Mouse (Mus musculus): Measurements from ENCODE around the gene Sccpdh. TPM values are rescaled to one million over a fixed set of nuclear protein-coding genes. Genes with fewer than 3 reads are reported as not detected.

The Sccpdh gene
- 84.4 and 91.4 TPM in 2 replicates for polyA plus RNA-seq (2016; fragmentation: Nextera tagmentation; extraction: Ambion mirVana)

DNA sequence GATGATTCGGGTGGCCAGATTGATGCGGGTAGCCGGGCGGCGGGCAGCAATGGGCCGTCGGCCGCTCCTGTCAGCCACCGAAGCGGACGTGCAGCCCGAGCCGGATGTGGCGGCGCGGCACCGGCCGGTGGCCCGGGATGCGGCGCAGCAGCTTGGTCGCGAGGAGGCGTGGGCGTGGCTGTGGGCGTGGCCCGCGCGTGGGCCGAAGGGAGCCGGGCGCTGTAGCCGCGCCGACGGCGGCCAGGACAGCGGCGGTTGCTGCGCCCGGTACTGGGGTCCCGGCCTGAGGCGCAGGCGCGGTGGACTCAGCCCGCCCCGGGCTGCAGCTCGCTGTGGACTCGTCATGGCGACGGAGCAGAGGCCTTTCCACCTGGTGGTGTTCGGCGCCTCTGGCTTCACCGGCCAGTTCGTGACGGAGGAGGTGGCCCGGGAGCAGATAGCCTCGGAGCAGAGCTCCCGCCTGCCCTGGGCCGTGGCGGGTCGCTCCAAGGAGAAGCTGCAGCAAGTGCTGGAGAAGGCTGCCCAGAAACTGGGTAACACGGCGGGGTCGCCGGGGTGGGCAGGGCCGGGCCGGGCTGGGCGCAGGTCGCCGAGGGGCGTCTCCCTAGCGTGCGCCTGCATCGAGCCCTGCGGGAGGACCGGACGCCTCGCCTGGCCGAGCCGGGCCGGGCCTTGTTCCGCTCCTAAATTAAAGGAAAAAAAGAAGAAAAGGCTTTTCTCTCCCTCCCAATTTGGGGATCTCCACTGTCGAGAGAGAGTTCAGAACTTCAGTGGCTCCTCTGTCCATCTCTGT lies at the start of gene Sccpdh:
TSS of gene Sccpdh (plus strand) at position 198 of the 793 bp plus-strand sequence.
- Histone ChIP-seq H3K27ac (peak within 1 kb of the TSS; percentile 96), H3K36me3 (peaks cover 23% of the 10 kb centered on the region), H3K4me3 (peak within 1 kb of the TSS; percentile 95), H3K4me1 (peaks cover 14% of the 10 kb centered on the region), H3K9me3 (no peaks in the 10 kb centered on the region), H3K27me3 (ENCODE audit: insufficient read depth, poor library complexity, severe bottlenecking) (no peaks in the 10 kb centered on the region)
- under 1% methylated on average over 84 of the region's 84 CpGs for WGBS
- peak; percentile 91 for DNase-seq (ENCODE audit: low spot score)

DNA sequence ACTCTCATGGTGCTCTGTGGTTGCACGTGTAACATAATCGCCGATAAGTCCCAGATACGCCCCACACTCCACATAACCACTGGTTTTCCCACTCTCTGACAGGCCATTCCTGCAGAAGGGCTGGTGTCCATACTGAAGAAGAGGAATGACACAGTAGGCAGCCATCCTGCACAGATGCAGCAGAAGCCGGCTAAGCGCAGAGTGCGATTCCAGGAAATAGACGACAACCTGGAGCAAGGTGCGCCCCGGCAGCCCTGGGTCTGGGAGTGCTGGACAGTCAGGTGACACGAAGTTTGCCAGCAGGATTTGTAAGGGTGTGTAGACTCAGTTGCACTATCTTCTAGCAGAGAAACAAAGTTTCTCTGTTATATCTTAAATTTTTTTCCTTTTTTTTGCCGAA lies 45.3 kb upstream of the Sccpdh start:
- no peaks in the 10 kb centered on the region for H3K27me3 ChIP-seq (ENCODE audit: insufficient read depth, poor library complexity, severe bottlenecking)
- no peak overlapping the region for H3K4me3 ChIP-seq
- peaks cover 16% of the 10 kb centered on the region for H3K36me3 ChIP-seq
- WGBS = 88% methylated on average over 12 of the region's 12 CpGs
- H3K4me1 ChIP-seq = peaks cover 9% of the 10 kb centered on the region
- H3K9me3 ChIP-seq = no peaks in the 10 kb centered on the region
- H3K27ac ChIP-seq = no peak overlapping the region
- no peak for DNase-seq (ENCODE audit: low spot score)

GRCm38 (mm10) chr1:179623657-179624056 lies 44.4 kb upstream of the Sccpdh start:
- Histone ChIP-seq H3K27ac (no peak overlapping the region), H3K4me1 (peaks cover 19% of the 10 kb centered on the region), H3K4me3 (no peak overlapping the region), H3K9me3 (no peaks in the 10 kb centered on the region), H3K27me3 (ENCODE audit: insufficient read depth, poor library complexity, severe bottlenecking) (no peaks in the 10 kb centered on the region), H3K36me3 (peaks cover 16% of the 10 kb centered on the region)
- 64% methylated on average over 4 of the region's 4 CpGs for WGBS
- DNase-seq (ENCODE audit: low spot score) = no peak

GRCm38 (mm10) chr1:179624354-179624753 lies 43.7 kb upstream of the Sccpdh start:
- Histone ChIP-seq H3K27ac (no peak overlapping the region), H3K4me3 (no peak overlapping the region), H3K36me3 (peaks cover 16% of the 10 kb centered on the region), H3K4me1 (peaks cover 21% of the 10 kb centered on the region), H3K9me3 (no peaks in the 10 kb centered on the region), H3K27me3 (ENCODE audit: insufficient read depth, poor library complexity, severe bottlenecking) (no peaks in the 10 kb centered on the region)
- DNase-seq (ENCODE audit: low spot score) = no peak
- 66% methylated on average over 4 of the region's 4 CpGs for WGBS

DNA sequence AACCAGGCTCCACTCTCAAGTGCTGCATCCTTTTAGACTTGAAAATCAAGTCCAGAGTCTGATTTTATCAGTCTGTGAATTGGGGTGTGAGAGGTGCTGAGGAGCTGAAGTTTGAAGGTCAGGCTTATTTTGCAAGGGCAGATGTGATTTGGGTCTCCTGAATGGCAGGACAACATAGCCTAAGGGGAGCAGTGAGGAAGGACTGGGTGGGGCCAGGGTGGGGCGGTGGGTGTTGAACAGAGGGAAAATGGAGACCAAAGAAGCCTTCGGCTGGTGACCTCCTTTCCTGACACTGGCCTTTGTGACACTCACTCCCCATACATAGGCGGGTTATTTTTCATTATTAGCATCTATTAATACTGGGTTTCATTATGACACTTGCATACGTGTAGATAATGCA lies 40.2 kb upstream of the Sccpdh start:
- no peaks in the 10 kb centered on the region for H3K27me3 ChIP-seq (ENCODE audit: insufficient read depth, poor library complexity, severe bottlenecking)
- WGBS = 78% methylated on average over 4 of the region's 4 CpGs
- DNase-seq (ENCODE audit: low spot score) = no peak
- H3K36me3 ChIP-seq = peaks cover 13% of the 10 kb centered on the region
- H3K27ac ChIP-seq = peak overlapping the region; percentile 9; the same call in 1 of the 2 replicates
- H3K4me3 ChIP-seq = no peak overlapping the region
- H3K9me3 ChIP-seq = no peaks in the 10 kb centered on the region
- peaks cover 17% of the 10 kb centered on the region for H3K4me1 ChIP-seq

DNA sequence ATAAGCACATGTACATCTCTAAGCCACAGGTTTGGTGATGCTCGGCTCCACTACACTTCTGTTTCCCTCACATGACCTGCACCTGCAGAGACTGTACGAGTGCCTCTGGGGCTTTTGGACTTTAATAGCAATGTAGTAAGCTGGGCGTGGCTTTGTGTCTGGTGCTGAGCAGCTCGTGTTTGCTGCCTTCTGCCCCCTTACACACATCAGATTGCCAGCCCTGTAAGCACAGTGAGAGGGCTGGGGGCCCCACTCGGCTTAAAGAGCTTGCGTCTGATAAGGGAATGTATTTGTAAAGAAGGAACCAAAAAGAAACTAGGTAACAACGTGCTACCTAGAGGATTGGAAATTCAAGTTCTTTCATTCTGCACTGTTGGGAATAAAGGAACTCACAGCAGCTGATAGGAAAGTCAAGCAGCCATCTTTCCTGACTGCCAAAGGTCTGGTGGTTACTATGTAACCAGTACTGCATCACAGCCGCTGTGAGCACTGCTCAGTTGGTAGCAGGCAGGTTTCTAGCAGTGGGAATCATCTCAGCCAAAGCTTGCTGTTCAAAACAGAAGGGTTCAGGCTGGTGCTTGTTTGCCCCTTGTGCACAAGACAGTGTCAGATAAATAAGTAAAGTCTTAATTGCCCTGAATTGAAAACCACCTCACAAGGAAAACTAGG lies 39.4 kb upstream of the Sccpdh start:
- WGBS = 44% methylated on average over 8 of the region's 8 CpGs
- peak overlapping the region; percentile 9; the same call in 1 of the 2 replicates for H3K27ac ChIP-seq
- H3K36me3 ChIP-seq = peaks cover 13% of the 10 kb centered on the region
- peaks cover 17% of the 10 kb centered on the region for H3K4me1 ChIP-seq
- H3K9me3 ChIP-seq = no peaks in the 10 kb centered on the region
- DNase-seq (ENCODE audit: low spot score) = no peak
- H3K4me3 ChIP-seq = 0 out of 2 replicates have a peak overlapping the region, but pooled peaks have one; percentile 3
- no peaks in the 10 kb centered on the region for H3K27me3 ChIP-seq (ENCODE audit: insufficient read depth, poor library complexity, severe bottlenecking)

DNA sequence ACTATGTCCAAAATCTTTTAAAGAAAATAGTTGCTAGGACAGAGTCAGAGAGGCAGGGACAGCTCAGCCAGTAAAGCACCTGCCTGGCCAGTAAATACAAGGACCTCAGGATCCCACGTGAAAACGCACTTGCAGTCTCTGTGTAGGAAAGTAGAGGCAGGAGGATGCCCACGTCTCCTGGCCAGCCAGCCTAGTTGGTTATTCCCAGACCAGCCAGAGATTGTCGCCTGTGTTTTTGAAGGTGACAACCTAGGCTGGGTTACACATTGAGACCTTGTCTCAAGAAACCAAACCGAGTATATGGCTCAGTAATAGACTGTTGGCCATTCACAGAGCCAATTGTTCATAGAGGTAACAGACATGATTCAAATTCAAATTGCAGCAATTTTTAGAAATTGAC lies 38.7 kb upstream of the Sccpdh start:
- H3K27me3 ChIP-seq (ENCODE audit: insufficient read depth, poor library complexity, severe bottlenecking) = no peaks in the 10 kb centered on the region
- H3K4me1 ChIP-seq = peaks cover 17% of the 10 kb centered on the region
- H3K4me3 ChIP-seq = no peak overlapping the region
- DNase-seq (ENCODE audit: low spot score) = no peak
- H3K27ac ChIP-seq = 0 out of 2 replicates have a peak overlapping the region, but pooled peaks have one; percentile 6
- WGBS = 82% methylated on average over 5 of the region's 5 CpGs
- no peaks in the 10 kb centered on the region for H3K9me3 ChIP-seq
- peaks cover 8% of the 10 kb centered on the region for H3K36me3 ChIP-seq

- 81% methylated on average over 11 of the region's 11 CpGs for whole genome bisulfite sequencing
- no peak overlapping the region for H3K4me3 ChIP-seq
- peaks cover 10% of the 10 kb centered on the region for H3K4me1 ChIP-seq
- H3K27me3 ChIP-seq (ENCODE audit: insufficient read depth, poor library complexity, severe bottlenecking) = no peaks in the 10 kb centered on the region
- H3K36me3 ChIP-seq = no peaks in the 10 kb centered on the region
- H3K9me3 ChIP-seq = no peaks in the 10 kb centered on the region
- DNase-seq (ENCODE audit: low spot score) = no peak
- H3K27ac ChIP-seq = no peak overlapping the region
Measured at GRCm38 (mm10) chr1:179632746-179633413, 35.1 kb upstream of the Sccpdh start.

GRCm38 (mm10) chr1:179633414-179633752 lies 34.6 kb upstream of the Sccpdh start:
- no peak overlapping the region for H3K27ac ChIP-seq
- no peaks in the 10 kb centered on the region for H3K36me3 ChIP-seq
- no peaks in the 10 kb centered on the region for H3K27me3 ChIP-seq (ENCODE audit: insufficient read depth, poor library complexity, severe bottlenecking)
- H3K4me1 ChIP-seq = peaks cover 5% of the 10 kb centered on the region
- 26% methylated on average over 1 of the region's 1 CpGs for WGBS
- DNase-seq (ENCODE audit: low spot score) = no peak
- H3K9me3 ChIP-seq = no peaks in the 10 kb centered on the region
- H3K4me3 ChIP-seq = no peak overlapping the region

- WGBS = 87% methylated on average over 3 of the region's 3 CpGs
- Histone ChIP-seq H3K9me3 (no peaks in the 10 kb centered on the region), H3K27ac (no peak overlapping the region), H3K4me3 (no peak overlapping the region), H3K36me3 (no peaks in the 10 kb centered on the region), H3K4me1 (no peaks in the 10 kb centered on the region), H3K27me3 (ENCODE audit: insufficient read depth, poor library complexity, severe bottlenecking) (no peaks in the 10 kb centered on the region)
- DNase-seq (ENCODE audit: low spot score) = no peak
Measured at GRCm38 (mm10) chr1:179634159-179634558, 33.9 kb upstream of the Sccpdh start.

DNA sequence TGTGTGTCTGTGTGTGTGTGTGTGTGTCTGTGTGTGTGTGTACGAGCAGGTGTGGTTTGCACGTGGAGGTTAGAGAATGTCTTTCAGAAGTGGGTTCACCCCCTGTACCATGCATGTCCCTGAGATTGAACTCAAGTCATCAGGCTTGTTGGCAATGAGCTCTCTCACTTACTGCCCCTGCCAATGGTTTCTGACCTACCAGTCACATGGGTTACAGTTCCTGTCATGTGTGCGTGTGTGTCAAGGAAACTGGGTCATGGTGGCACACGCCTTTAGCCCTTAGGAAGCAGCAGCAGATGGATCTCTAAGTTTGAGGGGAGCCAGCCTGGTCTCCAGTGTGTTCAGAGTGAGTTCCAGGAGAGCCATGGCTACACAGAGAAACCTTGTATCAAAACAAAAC lies 25.3 kb upstream of the Sccpdh start:
- WGBS = 79% methylated on average over 4 of the region's 4 CpGs
- Histone ChIP-seq H3K9me3 (no peaks in the 10 kb centered on the region), H3K4me1 (peaks cover 13% of the 10 kb centered on the region), H3K36me3 (no peaks in the 10 kb centered on the region), H3K27ac (no peak overlapping the region), H3K27me3 (ENCODE audit: insufficient read depth, poor library complexity, severe bottlenecking) (no peaks in the 10 kb centered on the region), H3K4me3 (no peak overlapping the region)
- DNase-seq (ENCODE audit: low spot score) = no peak

GRCm38 (mm10) chr1:179644151-179644550 lies 23.9 kb upstream of the Sccpdh start:
- 77% methylated on average over 3 of the region's 3 CpGs for WGBS
- Histone ChIP-seq H3K9me3 (no peaks in the 10 kb centered on the region), H3K36me3 (no peaks in the 10 kb centered on the region), H3K4me3 (no peak overlapping the region), H3K4me1 (peaks cover 13% of the 10 kb centered on the region), H3K27ac (no peak overlapping the region), H3K27me3 (ENCODE audit: insufficient read depth, poor library complexity, severe bottlenecking) (no peaks in the 10 kb centered on the region)
- no peak for DNase-seq (ENCODE audit: low spot score)
